Mouse (Mus musculus): ENCODE results near the gene Prlr.

DNA sequence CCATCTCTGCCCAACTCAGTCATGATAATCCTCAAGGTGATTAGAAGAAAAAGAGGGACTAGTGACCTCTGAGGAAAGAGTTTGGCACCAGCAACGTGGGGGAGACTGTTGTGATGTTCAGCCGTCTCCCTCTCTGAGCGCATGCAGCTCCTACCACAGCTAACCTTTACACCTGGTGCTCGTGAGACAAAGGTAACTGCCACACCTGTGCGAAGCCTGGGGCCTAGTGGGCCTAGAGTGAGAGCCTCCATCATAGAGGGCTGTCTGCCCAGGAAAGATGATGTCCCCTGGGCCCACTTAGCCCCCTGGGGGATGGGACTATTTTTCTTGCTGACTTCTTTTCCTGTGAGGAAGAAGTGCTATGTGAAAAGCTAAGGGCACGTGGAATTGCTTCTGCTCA, 36.2 kb downstream of the Prlr start:
- no peak for TF ChIP-seq CTCF (IDR thresholded peaks at IDR 0.05; ENCODE audit: control insufficient read depth, insufficient read depth, low read length)
- no peak for TF ChIP-seq POLR2A (IDR thresholded peaks at IDR 0.05; ENCODE audit: borderline replicate concordance, control insufficient read depth, low read depth, low read length)
